Mouse (Mus musculus) stomach, embryonic 15.5 days (tissue): Measurements from ENCODE around the gene Cnn2. TPM values are rescaled to one million over a fixed set of nuclear protein-coding genes. Genes with fewer than 3 reads are reported as not detected.
"Not testable (repeated sequence)": the region's sequence is repeated elsewhere in the genome, so short reads cannot be mapped to it uniquely, and the experiment has no call there.

Experiments
- ATAC-seq: fragments of 200-750 bp; cut with Nextera tagmentation; 2 replicates; pipeline ENCODE4 v1.8.0; 2017; ENCODE audit warnings: low read depth, moderate number of reproducible peaks, moderate TSS enrichment; ENCODE audit not compliant: insufficient read depth, low FRiP score
- H3K27ac ChIP-seq: fragments of 300-500 bp; sonication (generic); 2 replicates; pipeline ENCODE4 v1.5.1; 2015; ENCODE audit warnings: mild to moderate bottlenecking, inconsistent platforms
- H3K27me3 ChIP-seq: fragments of 300-500 bp; sonication (generic); replicated peaks from 2 replicates; pipeline ENCODE4 v1.6.1; 2015; ENCODE audit warnings: inconsistent platforms
- H3K36me3 ChIP-seq: fragments of 300-500 bp; sonication (generic); 2 replicates; pipeline ENCODE4 v1.6.1; 2015; ENCODE audit warnings: inconsistent platforms
- H3K4me1 ChIP-seq: fragments of 300-500 bp; sonication (generic); 2 replicates; pipeline ENCODE4 v1.6.1; 2015; ENCODE audit warnings: inconsistent platforms
- H3K4me2 ChIP-seq: fragments of 300-500 bp; sonication (generic); 2 replicates; pipeline ENCODE4 v1.6.1; 2015; ENCODE audit warnings: mild to moderate bottlenecking, inconsistent platforms
- H3K4me3 ChIP-seq: fragments of 300-500 bp; sonication (generic); replicated peaks from 2 replicates; pipeline ENCODE4 v1.5.1; 2015; ENCODE audit warnings: inconsistent platforms
- H3K9ac ChIP-seq: fragments of 300-500 bp; sonication (generic); 2 replicates; pipeline ENCODE4 v1.6.1; 2015; ENCODE audit warnings: inconsistent platforms
- H3K9me3 ChIP-seq: fragments of 300-500 bp; sonication (generic); 2 replicates; pipeline ENCODE4 v1.6.1; 2016; ENCODE audit warnings: inconsistent platforms
- WGBS: fragments of 180-500 bp; shearing (Covaris S2); methylation state at CpG from one replicate; pipeline ENCODE4 v1.1.7; 2015; 5-methylcytosine and 5-hydroxymethylcytosine counted together
- polyA plus RNA-seq: library from polyadenylated mRNA; unstranded; fragments of >200 nt; fragmentation: Nextera tagmentation; extraction: Ambion mirVana; gene quantifications from 2 replicates; pipeline ENCODE4 v1.2.1, GENCODE M21; 2015

The Cnn2 gene
- polyA plus RNA-seq, 1 experiment from 2014 or later: 274 TPM

DNA sequence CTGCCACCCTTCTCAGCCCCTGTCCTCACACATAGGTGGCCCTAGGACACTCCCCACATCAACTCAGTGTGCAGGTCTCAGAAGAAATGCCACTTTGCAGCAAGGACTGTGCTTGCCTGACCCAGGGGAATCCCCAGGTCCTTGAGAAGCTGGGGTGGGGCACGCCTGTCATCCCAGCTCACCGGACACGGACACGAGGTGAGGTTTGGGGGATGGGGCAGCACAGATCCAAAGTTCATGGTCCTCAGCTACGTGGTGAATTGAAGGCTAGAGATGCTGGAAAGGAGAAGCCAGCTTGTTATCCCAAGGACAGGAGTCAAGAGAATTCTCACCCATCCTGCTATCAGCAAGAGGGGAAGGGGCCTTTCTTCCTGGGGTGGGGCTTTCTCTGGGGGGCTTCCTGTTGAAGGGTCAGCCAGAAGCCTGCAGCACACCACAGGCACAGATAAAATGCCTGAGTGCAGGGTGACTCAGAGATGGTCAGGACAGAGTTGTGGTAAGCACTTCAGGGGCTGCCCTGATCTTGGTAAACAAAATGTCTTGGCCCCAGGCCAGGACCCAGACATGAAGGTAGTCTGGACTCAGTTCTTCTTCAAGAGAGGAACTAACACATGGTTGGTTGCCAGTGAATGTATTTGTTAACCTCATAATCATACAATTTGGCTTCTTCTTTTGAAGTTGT, 44.6 kb downstream of the Cnn2 start:
- no peaks in the 10 kb centered on the region for H3K27me3 ChIP-seq
- 32% methylated on average over 5 of the region's 5 CpGs for WGBS
- no peak overlapping the region for H3K4me3 ChIP-seq
- H3K36me3 ChIP-seq: peaks cover 28% of the 10 kb centered on the region
- H3K9me3 ChIP-seq: no peaks in the 10 kb centered on the region
- 0 out of 2 replicates have a peak overlapping the region, but pooled peaks have one; percentile 16 for H3K4me2 ChIP-seq
- H3K27ac ChIP-seq: peak overlapping the region; percentile 86
- H3K9ac ChIP-seq: no peak overlapping the region
- ATAC-seq: peak; percentile 38; the same call in 1 of the 2 replicates
- H3K4me1 ChIP-seq: peaks cover 25% of the 10 kb centered on the region

DNA sequence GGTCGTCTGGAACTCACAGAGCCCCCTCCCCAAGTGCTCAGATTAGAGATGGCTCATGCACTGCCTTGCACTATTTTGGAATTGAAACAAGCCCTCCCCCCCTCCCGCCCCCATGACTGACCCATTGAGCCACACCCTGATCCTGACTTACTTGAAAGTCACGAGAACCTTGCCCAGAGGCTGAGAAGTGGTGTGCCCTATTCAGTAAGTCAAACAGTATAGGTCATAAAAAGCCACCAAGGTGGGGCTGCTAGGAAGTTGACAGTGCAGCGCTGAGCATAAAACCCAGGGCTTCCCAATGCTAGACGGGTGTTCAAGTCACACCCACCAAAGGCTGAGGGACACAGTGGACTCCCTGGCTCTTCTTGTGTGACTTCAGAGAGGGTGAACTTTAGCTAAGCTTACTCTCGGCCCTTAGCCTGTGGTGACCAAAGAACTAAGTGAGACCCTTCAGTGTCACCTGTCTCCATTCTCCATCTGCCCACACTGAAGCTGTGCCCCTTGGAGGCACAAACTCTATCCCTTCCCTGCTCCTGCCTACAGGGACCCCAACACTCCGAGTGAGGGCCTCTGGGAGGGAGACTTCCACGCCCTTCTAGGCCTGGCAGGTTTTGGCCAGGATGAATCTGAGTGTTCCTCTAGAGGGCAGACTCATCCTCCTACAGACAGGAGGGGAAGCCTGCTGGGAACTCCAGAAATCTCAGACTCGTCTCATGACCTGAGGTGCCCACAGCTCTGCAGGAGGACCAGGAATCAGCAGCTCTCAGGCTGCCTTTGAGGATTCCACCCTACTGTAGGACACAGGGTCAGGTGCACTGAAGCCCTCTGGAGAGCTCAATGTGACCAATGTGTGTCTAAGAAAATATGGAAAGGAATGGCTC, 45.4 kb downstream of the Cnn2 start:
- Histone ChIP-seq H3K4me3 (no peak overlapping the region), H3K36me3 (peaks cover 30% of the 10 kb centered on the region), H3K4me2 (no peak overlapping the region), H3K9me3 (no peaks in the 10 kb centered on the region), H3K9ac (no peak overlapping the region), H3K27me3 (no peaks in the 10 kb centered on the region), H3K27ac (peak overlapping the region; percentile 86), H3K4me1 (peaks cover 33% of the 10 kb centered on the region)
- ATAC-seq: peak; percentile 19; the same call in 1 of the 2 replicates
- 25% methylated on average over 9 of the region's 9 CpGs for WGBS

GRCm38 (mm10) chr10:80035148-80035547, 46.8 kb downstream of the Cnn2 start:
- Histone ChIP-seq H3K36me3 (peaks cover 30% of the 10 kb centered on the region), H3K27me3 (no peaks in the 10 kb centered on the region), H3K4me2 (no peak overlapping the region), H3K9ac (no peak overlapping the region), H3K4me1 (peaks cover 34% of the 10 kb centered on the region), H3K27ac (peak overlapping the region; percentile 16; the same call in 1 of the 2 replicates), H3K4me3 (no peak overlapping the region), H3K9me3 (no peaks in the 10 kb centered on the region)
- WGBS: 88% methylated on average over 8 of the region's 8 CpGs
- ATAC-seq: no peak

GRCm38 (mm10) chr10:80035686-80036085, 47.3 kb downstream of the Cnn2 start:
- Histone ChIP-seq H3K9ac (no peak overlapping the region), H3K4me1 (peaks cover 34% of the 10 kb centered on the region), H3K4me3 (no peak overlapping the region), H3K4me2 (no peak overlapping the region), H3K27ac (peak overlapping the region; percentile 16; the same call in 1 of the 2 replicates), H3K9me3 (no peaks in the 10 kb centered on the region), H3K27me3 (no peaks in the 10 kb centered on the region), H3K36me3 (peaks cover 30% of the 10 kb centered on the region)
- 92% methylated on average over 5 of the region's 5 CpGs for WGBS
- no peak for ATAC-seq

GRCm38 (mm10) chr10:80036832-80037231, 48.4 kb downstream of the Cnn2 start:
- Histone ChIP-seq H3K9me3 (no peaks in the 10 kb centered on the region), H3K36me3 (peaks cover 30% of the 10 kb centered on the region), H3K27ac (no peak overlapping the region), H3K4me2 (no peak overlapping the region), H3K9ac (no peak overlapping the region), H3K27me3 (no peaks in the 10 kb centered on the region), H3K4me3 (no peak overlapping the region), H3K4me1 (peaks cover 34% of the 10 kb centered on the region)
- ATAC-seq: no peak
- 90% methylated on average over 13 of the region's 13 CpGs for WGBS

DNA sequence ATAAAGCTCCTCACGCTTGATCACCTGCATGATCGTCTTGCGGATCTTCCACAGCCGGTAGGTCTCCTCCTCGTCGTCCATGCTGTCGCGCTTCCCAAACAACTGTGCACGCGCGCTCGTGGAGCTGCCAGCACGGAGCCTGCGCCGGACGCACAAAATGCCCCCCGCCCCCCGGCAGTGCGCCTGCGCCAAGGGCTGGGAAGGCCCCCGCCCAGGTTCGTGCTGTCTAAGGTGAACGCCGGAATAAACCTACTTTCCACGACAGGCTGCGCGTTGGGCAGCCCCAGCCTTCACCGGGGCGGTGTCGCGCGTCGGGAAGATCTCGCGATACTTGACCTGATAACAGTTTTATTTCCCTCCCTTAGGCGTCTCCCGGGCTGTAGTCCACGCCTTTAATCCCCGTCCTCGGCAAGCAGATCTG, 51.2 kb downstream of the Cnn2 start, which contains the start of gene Polr2e:
Gene Polr2e, minus strand, starts transcription at position 237 of the 421 bp plus-strand sequence.
- WGBS: under 1% methylated on average over 40 of the region's 40 CpGs
- ATAC-seq: peak; percentile 97

GRCm38 (mm10) chr10:80041409-80042060, 53.2 kb downstream of the Cnn2 start:
- H3K9me3 ChIP-seq, H3K9ac ChIP-seq, H3K27ac ChIP-seq, H3K4me2 ChIP-seq, H3K27me3 ChIP-seq, ATAC-seq, H3K4me3 ChIP-seq: not testable (repeated sequence)
- peaks cover 11% of the 10 kb centered on the region for H3K4me1 ChIP-seq
- peaks cover 16% of the 10 kb centered on the region for H3K36me3 ChIP-seq
- 85% methylated on average over 8 of the region's 8 CpGs for WGBS

More for the DNA sequence above, 51.2 kb downstream of the Cnn2 start, which contains the start of gene Polr2e:
- Histone ChIP-seq H3K27me3 (no peaks in the 10 kb centered on the region), H3K9me3 (no peaks in the 10 kb centered on the region), H3K27ac (peak within 1 kb of the TSS; percentile 41), H3K4me3 (peak within 1 kb of the TSS; percentile 66), H3K9ac (peak within 1 kb of the TSS; percentile 72), H3K36me3 (peaks cover 30% of the 10 kb centered on the region), H3K4me1 (peaks cover 13% of the 10 kb centered on the region), H3K4me2 (peak within 1 kb of the TSS; percentile 63)

GRCm38 (mm10) chr10:80044087-80044486, 55.7 kb downstream of the Cnn2 start:
- Histone ChIP-seq H3K9ac (no peak overlapping the region), H3K4me1 (0 out of 2 replicates have a peak, but pooled peaks cover 4% of the 10 kb centered on the region), H3K4me3 (no peak overlapping the region), H3K36me3 (no peaks in the 10 kb centered on the region), H3K9me3 (no peaks in the 10 kb centered on the region), H3K27me3 (no peaks in the 10 kb centered on the region), H3K27ac (no peak overlapping the region), H3K4me2 (no peak overlapping the region)
- WGBS: 67% methylated on average over 4 of the region's 4 CpGs
- no peak for ATAC-seq

GRCm38 (mm10) chr10:80045364-80045763, 57.0 kb downstream of the Cnn2 start:
- H3K27ac ChIP-seq, H3K36me3 ChIP-seq, H3K9me3 ChIP-seq, H3K4me2 ChIP-seq, H3K9ac ChIP-seq, H3K27me3 ChIP-seq, ATAC-seq, H3K4me3 ChIP-seq, H3K4me1 ChIP-seq: not testable (repeated sequence)
- WGBS: 71% methylated on average over 4 of the region's 4 CpGs
